Mouse (Mus musculus) kidney, postnatal 25 days (tissue): Measurements from ENCODE around the gene Gramd1b.
A peak's percentile ranks its signal among the peaks of the same experiment; 100 is the strongest.

Experiments
- DNase-seq, 2 experiments: peaks; one replicate each; pipeline ENCODE4 v3.0.0; 2021; ENCODE audit warnings: mixed read lengths in 2 of 2

The Gramd1b gene

GRCm38 (mm10) chr9:40397471-40398245 is 133.5 kb downstream of the Gramd1b start:
- no peak for DNase-seq

GRCm38 (mm10) chr9:40397036-40397435 is 134.1 kb downstream of the Gramd1b start:
- peak; percentile 64 to 75 for DNase-seq

GRCm38 (mm10) chr9:40396171-40396570 is 135.0 kb downstream of the Gramd1b start:
- DNase-seq, result no peak

- DNase-seq, result no peak
These were observed 139.1 kb downstream of the Gramd1b start for GRCm38 (mm10) chr9:40391852-40392695.

- no peak for DNase-seq
These were observed 139.8 kb downstream of the Gramd1b start for GRCm38 (mm10) chr9:40391359-40391758.

GRCm38 (mm10) chr9:40390904-40391303 is 140.3 kb downstream of the Gramd1b start:
- DNase-seq, result peak; percentile 39 to 66

GRCm38 (mm10) chr9:40390396-40390760 is 140.8 kb downstream of the Gramd1b start:
- no peak for DNase-seq

- no peak for DNase-seq
These were observed 141.4 kb downstream of the Gramd1b start for GRCm38 (mm10) chr9:40389669-40390395.

- DNase-seq, result no peak
These were observed 142.0 kb downstream of the Gramd1b start for GRCm38 (mm10) chr9:40389175-40389574.

GRCm38 (mm10) chr9:40384781-40385180 is 146.4 kb downstream of the Gramd1b start:
- peak; percentile 50 to 61 for DNase-seq

GRCm38 (mm10) chr9:40382508-40382907 is 148.7 kb downstream of the Gramd1b start:
- no peak for DNase-seq

GRCm38 (mm10) chr9:40381416-40382411 is 149.5 kb downstream of the Gramd1b start:
- peak; percentile 15 to 50 for DNase-seq

GRCm38 (mm10) chr9:40376711-40377410 is 154.3 kb downstream of the Gramd1b start:
- DNase-seq, result peak in 1 of 2 experiments; percentile 56

GRCm38 (mm10) chr9:40376139-40376541 is 155.0 kb downstream of the Gramd1b start:
- DNase-seq, result peak; percentile 64 to 83

- no peak for DNase-seq
These were observed 155.7 kb downstream of the Gramd1b start for GRCm38 (mm10) chr9:40375518-40375917.

GRCm38 (mm10) chr9:40374992-40375391 is 156.2 kb downstream of the Gramd1b start:
- no peak for DNase-seq

GRCm38 (mm10) chr9:40374533-40374971 is 156.6 kb downstream of the Gramd1b start:
- DNase-seq, result no peak

GRCm38 (mm10) chr9:40374052-40374451 is 157.1 kb downstream of the Gramd1b start:
- DNase-seq, result no peak

GRCm38 (mm10) chr9:40370151-40370550 is 161.0 kb downstream of the Gramd1b start:
- DNase-seq, result no peak

- DNase-seq, result no peak
These were observed 164.4 kb downstream of the Gramd1b start for GRCm38 (mm10) chr9:40366795-40367194.

- DNase-seq, result no peak
These were observed 166.9 kb downstream of the Gramd1b start for GRCm38 (mm10) chr9:40364312-40364711.
